Mouse (Mus musculus) thymus, postnatal 4 days (tissue): ENCODE measurements around the gene Cdc42.

Experiments used
- DNase-seq: peaks from one replicate; pipeline ENCODE4 v3.0.0; 2021

Gene Cdc42

GRCm38 (mm10) chr4:137369954-137370750 is 12.6 kb upstream of the Cdc42 start:
- DNase-seq, result no peak

DNA sequence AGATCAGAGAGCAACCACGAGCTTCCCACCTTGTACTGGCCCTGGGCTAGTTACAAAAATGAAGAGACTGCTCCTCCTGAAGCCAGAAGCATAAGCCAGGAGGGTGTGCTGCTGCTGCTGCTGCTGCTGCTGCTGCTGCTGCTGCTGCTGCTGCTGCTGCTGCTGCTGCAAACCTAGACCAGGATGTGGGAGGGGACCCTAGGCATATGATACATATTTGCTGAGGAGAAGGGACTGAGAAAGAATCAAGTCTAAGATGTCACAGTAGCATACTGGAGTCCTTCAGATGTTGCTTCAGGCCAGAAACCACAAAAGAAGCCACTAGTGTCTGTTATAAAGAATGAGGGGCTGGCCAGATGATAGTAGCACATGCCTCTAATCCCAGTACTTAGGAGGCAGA is 10.7 kb upstream of the Cdc42 start:
- DNase-seq, result peak; percentile 41

DNA sequence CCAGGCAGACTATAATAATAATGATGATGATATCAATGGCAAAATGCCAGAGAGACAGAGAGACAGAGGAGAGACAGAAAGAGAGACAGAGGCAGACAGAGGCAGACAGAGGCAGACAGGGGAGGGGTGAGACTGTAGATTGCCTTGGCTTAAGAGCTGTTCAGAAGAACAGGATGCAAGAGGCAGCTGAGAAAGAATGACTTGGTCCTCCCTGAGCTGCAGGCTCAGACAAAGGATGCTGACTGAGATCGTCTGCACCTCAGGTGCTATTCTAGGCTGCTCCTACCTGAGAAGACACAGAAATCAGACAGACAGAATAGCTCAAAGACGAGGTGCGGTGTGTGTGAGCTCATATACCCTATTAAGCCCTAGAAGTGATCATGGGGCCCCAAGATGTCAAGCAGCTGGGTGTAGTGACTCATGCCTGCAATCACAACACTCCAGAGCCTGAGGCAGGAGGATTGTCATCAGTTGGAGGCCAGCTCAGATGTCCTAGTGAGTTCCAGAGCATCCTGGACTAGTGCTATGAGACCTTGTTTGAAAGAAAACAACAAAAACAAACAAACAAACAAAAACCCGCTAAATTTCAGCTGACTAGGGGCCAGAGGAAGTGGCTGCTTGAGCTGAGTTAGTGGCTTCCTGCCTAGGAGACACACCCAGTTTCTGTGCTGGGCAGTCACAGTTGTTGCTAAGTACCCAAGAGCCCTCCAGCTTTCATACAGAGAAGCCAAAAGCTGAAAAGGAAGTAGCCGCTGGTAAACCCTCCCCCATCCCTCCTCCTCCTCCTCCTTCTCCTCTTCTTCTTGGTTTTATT is 10.0 kb upstream of the Cdc42 start:
- no peak for DNase-seq

- DNase-seq, result no peak
These were observed 8.6 kb upstream of the Cdc42 start for GRCm38 (mm10) chr4:137366097-137366496.

- DNase-seq, result no peak
These were observed 8.0 kb upstream of the Cdc42 start for GRCm38 (mm10) chr4:137365356-137366062.

- DNase-seq, result no peak
These were observed 7.3 kb upstream of the Cdc42 start for GRCm38 (mm10) chr4:137364826-137365225.

DNA sequence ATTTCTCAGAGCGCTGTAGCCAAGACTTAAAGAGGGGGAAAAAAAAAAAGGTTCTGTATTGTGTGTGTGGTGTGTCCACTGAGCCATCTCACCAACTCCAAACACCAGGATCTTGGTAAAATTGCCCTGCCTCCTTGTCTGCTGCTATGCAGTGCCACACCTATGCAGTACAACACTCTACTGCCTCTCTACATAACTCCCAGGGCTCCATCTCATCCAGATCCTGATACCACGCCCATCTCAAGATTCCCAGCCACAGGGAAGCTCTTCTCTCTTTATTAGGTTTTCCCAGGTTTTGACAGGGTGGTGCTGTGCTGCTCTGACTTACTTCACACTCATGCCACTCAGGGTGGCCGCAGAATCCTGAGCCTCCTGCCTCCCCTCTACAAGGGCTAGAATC is 3.5 kb upstream of the Cdc42 start:
- no peak for DNase-seq

DNA sequence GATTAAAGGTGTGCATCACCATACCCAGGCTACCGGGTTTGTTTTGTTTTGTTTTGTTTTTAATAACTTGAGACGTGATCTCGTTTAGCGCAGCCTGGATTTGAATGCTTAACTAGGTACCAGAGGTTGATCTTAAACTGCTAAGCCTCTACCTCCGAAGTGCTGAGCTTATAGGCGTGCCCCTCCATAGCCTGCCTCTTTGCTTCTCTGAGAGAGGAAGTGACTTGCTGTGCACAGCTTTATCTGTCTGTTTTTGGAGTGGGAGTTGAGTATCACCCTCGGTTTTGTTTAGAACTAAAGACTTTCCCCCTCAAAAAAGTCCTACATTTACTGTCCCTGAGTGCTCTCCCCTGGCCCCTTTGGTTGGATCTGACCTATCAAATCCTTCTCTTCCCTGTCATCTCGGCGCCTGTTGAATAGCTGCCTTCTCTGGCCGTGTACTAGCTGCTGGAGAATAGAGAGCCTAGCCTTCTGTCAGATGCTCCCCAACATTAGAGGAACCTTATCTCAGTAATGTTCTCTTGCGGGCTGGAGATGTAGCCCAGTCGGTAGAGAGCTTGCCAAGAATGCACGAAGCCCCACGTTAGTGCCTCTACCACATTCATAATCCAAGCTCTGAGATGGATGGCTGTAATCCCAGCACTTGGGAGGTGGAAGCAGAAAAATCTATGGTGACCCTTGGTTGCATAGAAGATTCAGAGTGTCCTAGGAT is 927 bp upstream of the Cdc42 start:
- peak; percentile 45 for DNase-seq

DNA sequence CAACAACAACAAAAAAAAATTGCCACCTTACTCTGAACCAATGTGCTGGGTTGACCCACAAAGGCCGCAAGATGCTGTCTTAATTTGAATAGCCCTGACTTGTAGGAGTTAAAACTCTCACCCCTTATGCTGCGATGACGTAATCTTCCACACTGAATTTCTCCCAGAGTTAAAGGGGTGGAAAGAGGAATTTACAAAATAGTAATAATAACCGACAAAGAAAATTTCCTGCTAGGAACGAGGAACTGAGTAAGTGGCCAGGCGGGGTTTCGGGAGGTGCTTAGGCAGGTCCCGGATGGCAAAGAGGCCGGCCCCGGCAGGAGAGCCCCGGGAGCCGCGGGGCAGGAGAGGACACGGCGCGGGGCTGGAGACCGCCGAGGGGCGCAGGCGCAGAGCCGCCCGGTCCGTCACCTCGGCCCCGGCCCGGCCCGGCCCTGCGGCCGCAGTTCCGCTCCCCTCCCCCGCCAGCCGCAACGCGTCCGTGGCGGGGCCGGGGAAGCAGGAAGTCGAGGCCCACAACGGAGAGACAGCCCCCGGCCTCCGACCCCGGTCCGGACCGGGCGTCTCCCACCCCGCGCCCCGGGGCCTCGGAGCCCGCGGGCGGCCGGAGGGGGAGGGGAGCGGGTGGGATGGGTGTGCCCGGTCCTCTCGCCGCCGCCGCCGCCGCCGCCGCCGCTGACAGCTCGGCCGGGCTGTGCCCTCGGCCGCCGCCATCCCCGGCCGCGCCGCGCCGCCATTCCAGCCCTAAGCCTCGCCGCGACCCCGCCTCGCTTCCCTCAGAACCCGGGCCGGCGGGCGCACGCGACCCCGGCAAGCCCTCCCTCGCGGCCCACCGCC is 628 bp downstream of the Cdc42 start:
- peak; percentile 67 for DNase-seq

- no peak for DNase-seq
These were observed 6.9 kb downstream of the Cdc42 start for GRCm38 (mm10) chr4:137350627-137351026.

- DNase-seq, result no peak
These were observed 11.7 kb downstream of the Cdc42 start for GRCm38 (mm10) chr4:137345790-137346189.

DNA sequence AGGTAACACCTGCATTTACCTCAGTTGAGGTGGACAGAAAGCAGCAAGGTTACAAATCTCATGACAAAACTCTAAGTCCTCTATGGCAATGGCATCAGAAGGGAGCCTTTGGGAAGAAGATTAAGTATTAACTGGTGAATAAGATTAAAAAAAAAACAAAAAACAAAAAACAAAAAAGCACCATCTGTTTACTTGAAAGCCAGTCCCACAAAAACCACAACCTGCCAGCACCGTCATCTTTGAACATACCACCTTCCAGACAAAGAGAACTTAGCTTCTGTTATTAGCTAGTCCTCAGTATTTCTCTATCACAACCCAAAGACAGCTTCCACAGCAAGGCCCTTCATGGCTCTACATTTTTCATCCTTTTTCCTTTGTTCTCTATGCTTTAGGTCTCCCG is 12.4 kb downstream of the Cdc42 start:
- DNase-seq, result no peak

- DNase-seq, result no peak
These were observed 14.7 kb downstream of the Cdc42 start for GRCm38 (mm10) chr4:137342816-137343215.

DNA sequence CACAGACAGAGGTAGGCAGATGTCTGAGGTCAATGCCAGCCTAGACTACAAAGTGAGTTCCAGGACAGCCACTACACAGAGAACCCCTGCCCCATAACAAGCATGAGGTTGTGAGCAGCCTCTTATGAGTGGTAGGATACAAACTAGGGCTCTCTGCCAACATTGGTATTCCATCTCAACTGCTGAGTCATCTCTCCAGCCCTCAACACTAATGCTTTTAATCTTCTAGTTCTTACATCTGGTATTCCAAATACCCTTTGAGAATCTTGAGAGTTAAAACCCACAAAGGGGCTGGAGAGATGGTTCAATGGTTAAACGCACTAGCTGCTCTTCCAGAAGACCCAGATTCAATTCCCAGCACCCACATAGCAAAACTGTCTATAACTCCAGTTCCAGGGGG is 18.1 kb downstream of the Cdc42 start:
- no peak for DNase-seq

DNA sequence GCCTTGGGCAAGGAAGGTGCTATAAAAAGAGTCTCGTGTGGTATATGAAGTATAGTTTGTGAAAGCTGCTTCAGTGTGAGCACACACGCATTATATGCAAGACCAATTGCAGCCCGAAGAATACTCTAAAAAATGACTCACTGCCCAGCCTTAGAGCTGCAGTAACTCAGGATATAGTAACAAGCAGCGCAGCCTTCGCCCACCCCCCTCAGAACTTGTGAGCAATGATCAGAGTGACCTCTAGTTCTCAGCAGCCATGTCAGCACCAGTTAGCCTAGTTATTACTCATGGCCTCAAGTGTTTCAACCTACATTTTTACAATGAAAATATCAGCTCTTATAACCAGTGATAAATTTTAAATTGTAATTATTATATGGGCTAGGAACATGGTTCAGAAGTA is 21.1 kb downstream of the Cdc42 start:
- no peak for DNase-seq

GRCm38 (mm10) chr4:137332051-137332450 is 25.5 kb downstream of the Cdc42 start:
- no peak for DNase-seq

GRCm38 (mm10) chr4:137326494-137326893 is 31.0 kb downstream of the Cdc42 start:
- no peak for DNase-seq

DNA sequence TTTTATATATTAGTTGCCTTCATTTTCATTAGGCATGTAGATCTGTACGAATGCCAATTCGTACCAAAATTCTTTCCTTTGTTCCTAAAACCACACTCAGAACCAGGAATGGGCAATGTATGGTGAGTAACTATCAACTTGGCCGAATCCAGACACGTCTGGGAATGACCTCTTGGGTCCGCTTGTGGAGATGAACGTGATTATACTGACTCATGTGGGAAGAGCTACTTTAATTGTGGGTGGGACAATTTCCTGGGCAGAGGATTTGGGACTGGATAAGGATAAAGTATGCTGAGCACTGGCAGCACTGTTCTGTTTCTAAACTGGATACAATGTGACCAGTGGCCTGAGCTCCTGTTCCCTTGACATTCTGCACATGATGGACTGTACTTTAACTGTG is 32.6 kb downstream of the Cdc42 start:
- no peak for DNase-seq

GRCm38 (mm10) chr4:137316027-137316770 is 41.3 kb downstream of the Cdc42 start:
- peak; percentile 26 for DNase-seq

DNA sequence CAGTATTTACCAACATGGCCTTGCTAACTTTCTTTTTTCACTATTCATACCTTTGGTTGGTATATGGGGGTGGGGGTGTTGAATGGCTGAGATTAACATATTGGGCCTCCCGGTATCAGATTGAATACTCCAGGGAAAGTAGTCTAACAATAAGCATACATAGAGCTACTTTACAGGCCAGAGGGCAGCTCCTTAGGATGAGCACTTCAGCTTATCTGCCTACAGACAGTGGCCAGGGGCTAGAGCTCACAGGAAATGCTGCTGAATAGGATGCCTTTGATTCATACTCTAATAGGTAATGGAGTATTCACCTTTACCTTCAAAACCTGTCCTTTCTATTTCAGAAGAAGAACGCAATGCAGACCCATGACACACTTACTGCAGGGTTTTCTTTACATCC is 42.5 kb downstream of the Cdc42 start:
- no peak for DNase-seq

GRCm38 (mm10) chr4:137314561-137314960 is 43.0 kb downstream of the Cdc42 start:
- DNase-seq, result no peak
